Mouse (Mus musculus) neural tube, postnatal 0 days (tissue): ENCODE results near the gene Fgf3. TPM values are rescaled to one million over a fixed set of nuclear protein-coding genes. Genes with fewer than 3 reads are reported as not detected.

Experiments
- polyA plus RNA-seq: library from polyadenylated mRNA; unstranded; fragments of >200 nt; fragmentation: Nextera tagmentation; extraction: Ambion mirVana; gene quantifications from 2 replicates; pipeline ENCODE4 v1.2.1, GENCODE M21; 2015

Gene Fgf3
- 0.59 and 0.98 TPM in 2 replicates for polyA plus RNA-seq

GRCm38 (mm10) chr7:144837891-144838488, at the start of gene Fgf3:
TSS of gene Fgf3 (plus strand) at chr7:144838083.

GRCm38 (mm10) chr7:144847067-144847466, 9.2 kb downstream of the Fgf3 start, which contains the start of gene Fgf4:
TSS of gene Fgf4 (plus strand) at chr7:144847367.

Other genes starting within 250 kb of the Fgf3 start
- 4.9 and 5.2 TPM in 2 replicates for gene Ano1, start 86.1 kb upstream of the Fgf3 start, polyA plus RNA-seq
- not detected in 2 replicates for gene Fgf4, start 9.3 kb downstream of the Fgf3 start, polyA plus RNA-seq
- 2.2 and 3.1 TPM in 2 replicates for gene Fgf15, start 58.4 kb downstream of the Fgf3 start, polyA plus RNA-seq
- 19.3 and 24.9 TPM in 2 replicates for gene LTO1, start 77.0 kb downstream of the Fgf3 start, polyA plus RNA-seq
- 30.1 and 36.2 TPM in 2 replicates for gene Ccnd1, start 101.8 kb downstream of the Fgf3 start, polyA plus RNA-seq